Mouse (Mus musculus) heart, adult 2 months (tissue): ENCODE measurements around the gene Fam189a2. TPM values are rescaled to one million over a fixed set of nuclear protein-coding genes. Genes with fewer than 3 reads are reported as not detected.

Source experiments
- DNase-seq, 2 experiments: peaks; one replicate each; pipeline ENCODE4 v3.0.0; 2021
- H3K27ac ChIP-seq: fragments of 200-600 bp; 2 replicates; pipeline ENCODE4 v1.8.1; 2022
- H3K27me3 ChIP-seq: fragments of 200-500 bp; 2 replicates; pipeline ENCODE4 v1.6.1; 2012; ENCODE audit warnings: mild to moderate bottlenecking, low read length, inconsistent platforms, mixed read lengths; ENCODE audit not compliant: control insufficient read depth, insufficient read depth
- H3K36me3 ChIP-seq: fragments of 200-500 bp; 2 replicates; pipeline ENCODE4 v1.6.1; 2012; ENCODE audit warnings: low read length, inconsistent platforms; ENCODE audit not compliant: control insufficient read depth, insufficient read depth
- H3K4me1 ChIP-seq: fragments of 200-500 bp; 2 replicates; pipeline ENCODE4 v1.6.1; 2011; ENCODE audit warnings: low read length; ENCODE audit not compliant: control insufficient read depth, insufficient read depth
- H3K4me3 ChIP-seq: fragments of 200-600 bp; 2 replicates; pipeline ENCODE4 v1.8.1; 2022
- H3K79me2 ChIP-seq: fragments of 200-500 bp; replicated peaks from 2 replicates; pipeline ENCODE4 v1.6.1; 2012; ENCODE audit warnings: mild to moderate bottlenecking, inconsistent platforms, low read length, moderate library complexity, mixed read lengths; ENCODE audit not compliant: control insufficient read depth, insufficient read depth
- H3K9ac ChIP-seq: fragments of 200-500 bp; 2 replicates; pipeline ENCODE4 v1.6.1; 2012; ENCODE audit warnings: low read depth, mild to moderate bottlenecking, control low read depth, inconsistent platforms, low read length, mixed read lengths
- CTCF ChIP-seq: fragments of 200-600 bp; IDR thresholded peaks from 2 replicates; pipeline ENCODE4 v1.8.1; 2022; ENCODE audit warnings: antibody characterized with exemption, mild to moderate bottlenecking, moderate library complexity
- EP300 ChIP-seq: fragments of 200-500 bp; IDR thresholded peaks from 2 replicates; pipeline ENCODE4 v1.6.1; 2011; ENCODE audit warnings: low read depth, low read length, control low read depth; ENCODE audit not compliant: insufficient read depth
- POLR2A ChIP-seq: fragments of 200-500 bp; IDR thresholded peaks from 2 replicates; pipeline ENCODE4 v1.6.1; 2011; ENCODE audit warnings: mild to moderate bottlenecking, low read depth, low read length, control low read depth; ENCODE audit not compliant: insufficient read depth
- WGBS: fragments of 180-500 bp; shearing (Covaris S2); methylation state at CpG from one replicate; pipeline ENCODE4 v1.1.7; 2018; 5-methylcytosine and 5-hydroxymethylcytosine counted together
- intact Hi-C: fragments of 180-260 bp; cut with DNase I; formaldehyde crosslinking; loops from one replicate; pipeline ENCODE4 v1.15.1; 2025
- long read RNA-seq: library from polyadenylated mRNA; stranded (forward); transcript quantifications from one replicate; pipeline ENCODE4 v2.0.0, GENCODE M21; 2021
- polyA plus RNA-seq: library from polyadenylated mRNA; depleted of rRNA; stranded (reverse); fragments of >200 nt; gene quantifications from 2 replicates; pipeline ENCODE4 v1.2.3, GENCODE M21; 2012; rRNA removed
- total RNA-seq, 2 experiments: library from RNA; stranded (reverse); gene quantifications; 2 replicates each; pipeline ENCODE4 v1.2.3; 2021

The Fam189a2 gene
- total RNA-seq (10 to 100 TPM; 51.2 to 55.1 TPM), polyA plus RNA-seq (52.0 and 73.9 TPM in 2 replicates)
- long read RNA-seq, transcript Fam189a2-201 (11 exons, 2,548 nt), result major isoform, 42 of 66 reads
- long read RNA-seq, partial matches to known transcripts, result 7 of 66 reads
- long read RNA-seq, other reads (novel, unspliced or antisense), result 17 of 66 reads

DNA sequence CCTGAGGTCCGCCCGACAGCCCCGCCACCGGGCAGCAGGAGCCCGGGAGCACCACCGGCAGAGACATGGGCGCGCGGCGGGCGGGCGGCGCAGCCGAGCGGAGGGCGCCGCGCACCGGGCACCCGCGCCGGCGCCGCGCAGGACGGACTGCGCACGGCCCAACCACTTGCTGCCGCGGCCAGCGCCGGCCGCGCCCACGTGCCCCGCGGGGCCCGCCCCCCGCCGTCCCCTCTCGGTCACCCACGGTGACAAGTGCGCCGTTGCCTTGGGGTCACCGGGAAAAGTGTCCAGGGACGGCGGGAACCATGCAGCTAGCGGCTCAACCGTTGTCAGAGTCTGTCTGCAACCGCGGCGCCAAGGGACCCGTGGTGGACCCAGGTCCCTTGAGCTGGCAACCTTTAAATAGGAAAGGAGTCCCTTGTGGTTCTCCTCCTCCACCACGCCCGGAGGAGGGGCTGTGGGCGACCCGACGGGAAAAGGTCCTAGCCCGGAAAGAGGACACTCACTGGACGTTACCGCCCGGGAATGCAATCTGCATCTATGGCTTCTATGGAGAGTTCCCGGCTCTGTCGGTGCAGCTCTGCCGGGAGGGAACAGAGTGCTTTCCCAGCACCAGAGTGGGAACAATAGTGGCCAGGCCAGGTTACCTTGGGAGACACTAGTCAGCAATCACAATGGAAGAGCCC, at the start of gene Fam189a2:
Gene Fam189a2, minus strand, starts transcription at position 149 of the 686 bp plus-strand sequence.
- peak within 1 kb of the TSS; percentile 78 for H3K9ac ChIP-seq
- peak; percentile 79 to 81 for DNase-seq
- peaks cover 7% of the 10 kb centered on the region for H3K36me3 ChIP-seq
- intact Hi-C loops, result loop anchor here (2.0 to 5.0 kb wide), 3 partner anchors 18 to 274 kb away; partner anchors contain the start of gene Apba1
- H3K4me3 ChIP-seq, result peak within 1 kb of the TSS; percentile 87
- TF ChIP-seq EP300 (0 out of 2 replicates have a peak, but pooled peaks have one; percentile 14), POLR2A (peak; percentile 46), CTCF (no peak)
- H3K4me1 ChIP-seq, result peaks cover 6% of the 10 kb centered on the region
- H3K27ac ChIP-seq, result peak within 1 kb of the TSS; percentile 91
- no peaks in the 10 kb centered on the region for H3K27me3 ChIP-seq
- no peaks in the 10 kb centered on the region for H3K79me2 ChIP-seq
- WGBS, result 4% methylated on average over 65 of the region's 65 CpGs

DNA sequence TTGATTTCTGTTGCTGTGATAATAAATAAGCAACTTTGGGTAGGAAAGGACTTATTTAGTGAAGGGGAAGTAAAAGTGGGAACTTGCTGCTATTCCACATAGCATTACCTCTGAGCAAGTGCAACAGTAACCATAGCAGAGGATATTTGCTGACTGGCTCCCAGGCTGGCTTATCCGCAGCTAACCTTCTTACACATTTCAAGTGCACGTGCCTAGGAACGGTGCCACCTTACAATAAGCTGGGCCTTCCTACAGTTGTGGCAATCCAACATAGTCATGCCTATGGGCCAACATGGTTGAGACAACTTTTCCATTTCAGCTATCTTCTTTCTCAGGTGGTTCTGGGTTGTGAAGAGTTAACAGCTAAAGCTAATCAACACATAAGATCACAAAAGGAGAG, 46.8 kb upstream of the Fam189a2 start:
- Histone ChIP-seq H3K79me2 (no peaks in the 10 kb centered on the region), H3K36me3 (no peaks in the 10 kb centered on the region), H3K9ac (no peak overlapping the region), H3K27me3 (no peaks in the 10 kb centered on the region), H3K4me3 (no peak overlapping the region), H3K27ac (no peak overlapping the region), H3K4me1 (peaks cover 1% of the 10 kb centered on the region; the same call in 1 of the 2 replicates)
- no peak for DNase-seq
- WGBS, result 93% methylated on average over 3 of the region's 3 CpGs
- intact Hi-C loops, result no loop called here
- no peak for TF ChIP-seq POLR2A
- TF ChIP-seq EP300, result no peak

DNA sequence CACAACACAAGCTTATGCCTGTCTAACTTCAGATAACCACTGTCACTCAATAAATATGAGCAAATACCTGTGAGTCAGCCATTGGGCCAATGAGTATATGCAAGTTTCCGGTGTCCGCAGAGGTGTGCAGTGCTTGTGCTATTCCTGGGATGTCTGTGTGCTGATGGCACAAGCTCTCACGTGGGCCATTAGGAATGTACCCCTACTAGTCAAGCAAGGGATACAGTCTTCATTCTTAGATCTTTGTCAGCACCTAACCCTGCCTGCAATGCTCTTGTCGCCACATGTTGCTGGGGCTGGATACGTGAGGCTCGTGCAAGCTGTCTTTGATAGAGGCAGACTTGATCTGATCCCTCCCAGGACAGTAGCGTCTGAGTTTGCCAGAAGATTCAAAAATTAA, 45.7 kb upstream of the Fam189a2 start:
- no peaks in the 10 kb centered on the region for H3K36me3 ChIP-seq
- TF ChIP-seq CTCF (no peak), EP300 (no peak), POLR2A (no peak)
- intact Hi-C loops, result no loop called here
- H3K79me2 ChIP-seq, result no peaks in the 10 kb centered on the region
- no peak for DNase-seq
- no peaks in the 10 kb centered on the region for H3K27me3 ChIP-seq
- no peak overlapping the region for H3K27ac ChIP-seq
- H3K9ac ChIP-seq, result no peak overlapping the region
- no peak overlapping the region for H3K4me3 ChIP-seq
- H3K4me1 ChIP-seq, result peaks cover 1% of the 10 kb centered on the region; the same call in 1 of the 2 replicates
- 83% methylated on average over 7 of the region's 7 CpGs for WGBS

DNA sequence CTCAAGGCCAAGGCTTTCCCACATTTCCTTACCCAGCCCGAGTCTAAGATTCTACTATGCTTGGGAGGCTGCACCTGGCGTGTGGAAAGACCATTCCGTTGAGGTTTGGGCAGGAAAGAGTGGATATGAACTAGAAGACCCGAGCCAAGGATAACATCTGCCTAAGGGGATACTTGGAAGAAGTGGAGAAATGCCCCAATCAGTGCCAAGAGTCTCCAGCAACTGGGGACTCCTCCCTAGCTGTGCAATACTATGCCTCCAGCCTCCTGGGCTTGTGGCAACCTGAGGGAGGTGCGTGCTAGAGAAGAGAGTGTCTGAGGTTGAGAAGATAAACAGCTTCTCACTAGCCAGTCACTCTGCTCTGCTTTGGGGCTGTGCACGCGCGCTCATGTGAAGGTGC, 45.1 kb upstream of the Fam189a2 start:
- Histone ChIP-seq H3K79me2 (no peaks in the 10 kb centered on the region), H3K4me3 (no peak overlapping the region), H3K36me3 (no peaks in the 10 kb centered on the region), H3K4me1 (peaks cover 1% of the 10 kb centered on the region; the same call in 1 of the 2 replicates), H3K27ac (no peak overlapping the region), H3K27me3 (no peaks in the 10 kb centered on the region), H3K9ac (no peak overlapping the region)
- TF ChIP-seq POLR2A (no peak), CTCF (no peak), EP300 (no peak)
- no peak for DNase-seq
- intact Hi-C loops, result no loop called here
- 68% methylated on average over 8 of the region's 8 CpGs for WGBS

DNA sequence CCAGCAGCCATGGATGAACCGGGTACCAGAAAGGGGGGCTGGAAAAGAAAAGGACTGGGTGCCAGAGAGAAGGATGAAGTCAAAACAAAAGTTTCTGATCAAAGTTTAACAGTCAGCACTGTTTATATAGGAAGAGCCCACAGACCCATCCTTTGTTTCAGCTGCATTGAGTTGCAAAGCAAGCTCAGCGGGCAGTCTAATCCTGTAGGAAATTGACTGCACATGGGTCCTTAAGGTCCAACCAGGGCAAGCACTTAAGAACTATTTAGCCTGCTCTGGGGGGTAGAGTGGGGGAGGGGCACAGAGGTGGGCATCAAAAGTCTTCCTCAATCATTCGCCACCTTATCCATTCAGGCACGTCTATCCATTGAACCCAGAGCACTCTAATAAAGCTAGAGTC, 42.3 kb upstream of the Fam189a2 start:
- Histone ChIP-seq H3K9ac (no peak overlapping the region), H3K4me1 (no peaks in the 10 kb centered on the region), H3K27ac (no peak overlapping the region), H3K4me3 (no peak overlapping the region), H3K79me2 (no peaks in the 10 kb centered on the region), H3K27me3 (no peaks in the 10 kb centered on the region), H3K36me3 (no peaks in the 10 kb centered on the region)
- intact Hi-C loops, result no loop called here
- DNase-seq, result no peak
- WGBS, result 83% methylated on average over 4 of the region's 4 CpGs
- no peak for TF ChIP-seq CTCF
- TF ChIP-seq POLR2A, result no peak
- TF ChIP-seq EP300, result no peak

DNA sequence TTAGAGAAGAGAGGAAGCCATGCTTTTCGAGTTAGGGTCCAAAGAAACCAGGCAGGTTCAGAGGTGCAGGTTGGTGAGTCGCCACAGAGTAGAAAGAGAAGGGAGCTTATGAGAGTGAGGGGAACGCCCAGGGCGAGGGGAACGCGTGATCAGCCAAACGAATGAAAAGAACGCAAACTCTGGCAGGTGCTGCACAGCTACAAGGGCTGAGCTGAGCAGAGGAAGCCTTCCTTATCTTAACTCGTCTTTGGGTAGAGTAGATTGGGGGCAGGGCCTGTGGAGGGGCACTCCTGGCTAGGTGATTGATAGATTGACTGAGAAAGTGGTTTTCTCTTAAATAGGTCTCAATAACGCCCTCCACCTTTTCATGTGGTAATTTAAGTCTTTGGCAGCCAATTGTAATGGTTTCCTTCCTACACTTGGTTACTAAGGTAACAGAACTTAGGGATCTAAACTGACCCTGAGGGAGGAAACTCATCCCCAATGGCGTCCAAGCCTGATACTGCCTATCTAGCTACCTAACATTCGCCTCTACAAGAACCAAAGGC, 33.6 kb upstream of the Fam189a2 start:
- Histone ChIP-seq H3K27me3 (no peaks in the 10 kb centered on the region), H3K4me3 (no peak overlapping the region), H3K4me1 (no peaks in the 10 kb centered on the region), H3K27ac (no peak overlapping the region), H3K79me2 (no peaks in the 10 kb centered on the region), H3K36me3 (no peaks in the 10 kb centered on the region), H3K9ac (no peak overlapping the region)
- WGBS, result 57% methylated on average over 12 of the region's 12 CpGs
- TF ChIP-seq POLR2A (no peak), CTCF (no peak), EP300 (no peak)
- intact Hi-C loops, result no loop called here
- no peak for DNase-seq
